Mouse (Mus musculus) heart, adult 9 months (tissue): Measurements from ENCODE around the gene Patj.
"Not testable (repeated sequence)": the region's sequence is repeated elsewhere in the genome, so short reads cannot be mapped to it uniquely, and the experiment has no call there.

Experiments
- DNase-seq, 2 experiments: peaks; one replicate each; pipeline ENCODE4 v3.0.0; 2022; ENCODE audit warnings: low spot score in 2 of 2

The Patj gene

GRCm38 (mm10) chr4:98656759-98657158 lies 261.2 kb downstream of the Patj start:
- no peak for DNase-seq

GRCm38 (mm10) chr4:98659032-98659431 lies 263.4 kb downstream of the Patj start:
- DNase-seq, result no peak

GRCm38 (mm10) chr4:98660534-98660933 lies 264.9 kb downstream of the Patj start:
- DNase-seq, result no peak

GRCm38 (mm10) chr4:98665884-98666283 lies 270.3 kb downstream of the Patj start:
- no peak for DNase-seq

GRCm38 (mm10) chr4:98666451-98666850 lies 270.9 kb downstream of the Patj start:
- no peak for DNase-seq

GRCm38 (mm10) chr4:98667009-98667408 lies 271.4 kb downstream of the Patj start:
- DNase-seq, result no peak

- no peak for DNase-seq
These were observed 281.9 kb downstream of the Patj start for GRCm38 (mm10) chr4:98677506-98677905.

GRCm38 (mm10) chr4:98686678-98687267 lies 291.2 kb downstream of the Patj start:
- no peak for DNase-seq

GRCm38 (mm10) chr4:98688116-98688515 lies 292.5 kb downstream of the Patj start:
- DNase-seq, result no peak

- DNase-seq, result no peak
These were observed 292.9 kb downstream of the Patj start for GRCm38 (mm10) chr4:98688520-98688919.

GRCm38 (mm10) chr4:98689988-98690387 lies 294.4 kb downstream of the Patj start:
- no peak for DNase-seq

- DNase-seq, result no peak
These were observed 298.0 kb downstream of the Patj start for GRCm38 (mm10) chr4:98693465-98694185.

- DNase-seq, result no peak
These were observed 302.3 kb downstream of the Patj start for GRCm38 (mm10) chr4:98697932-98698331.

GRCm38 (mm10) chr4:98698921-98699320 lies 303.3 kb downstream of the Patj start:
- DNase-seq, result no peak

GRCm38 (mm10) chr4:98700156-98700555 lies 304.6 kb downstream of the Patj start:
- DNase-seq, result no peak

- DNase-seq, result peak in 1 of 2 experiments; percentile 53
These were observed 306.8 kb downstream of the Patj start for GRCm38 (mm10) chr4:98702201-98702894.

- DNase-seq, result no peak
These were observed 315.3 kb downstream of the Patj start for GRCm38 (mm10) chr4:98710891-98711290.

GRCm38 (mm10) chr4:98717735-98718546 lies 322.4 kb downstream of the Patj start:
- no peak for DNase-seq

- DNase-seq, result no peak
These were observed 322.9 kb downstream of the Patj start for GRCm38 (mm10) chr4:98718547-98718917.

GRCm38 (mm10) chr4:98722454-98722853 lies 326.9 kb downstream of the Patj start:
- DNase-seq, result peak in 1 of 2 experiments; percentile 23

GRCm38 (mm10) chr4:98724682-98725081 lies 329.1 kb downstream of the Patj start:
- DNase-seq, result not testable (repeated sequence)

- no peak for DNase-seq
These were observed 329.9 kb downstream of the Patj start for GRCm38 (mm10) chr4:98725439-98725838.
